Mouse (Mus musculus) midbrain, embryonic 14.5 days (tissue): ENCODE measurements at regions not wholly inside any gene's neighbourhood (a gene's known extent, or its start where the extent isn't known, plus 50 kb on each side); places are given as distances from the start of the nearest gene placed in this dataset.

Experiments used
- ATAC-seq: fragments of 200-750 bp; cut with Nextera tagmentation; 2 replicates; pipeline ENCODE4 v1.8.0; 2017; ENCODE audit warnings: moderate number of reproducible peaks, moderate library complexity; ENCODE audit not compliant: low FRiP score, low TSS enrichment
- DNase-seq: peaks from one replicate; pipeline ENCODE4 v3.0.0-alpha.2; 2015
- H3K27ac ChIP-seq: fragments of 300-500 bp; sonication (generic); replicated peaks from 2 replicates; pipeline ENCODE4 v1.5.1; 2014; ENCODE audit warnings: mild to moderate bottlenecking, low read depth, low read length, moderate library complexity
- H3K27me3 ChIP-seq: fragments of 300-500 bp; sonication (generic); 2 replicates; pipeline ENCODE4 v1.6.1; 2014; ENCODE audit warnings: low read length, control low read depth, mixed read lengths; ENCODE audit not compliant: control insufficient read depth, insufficient read depth
- H3K36me3 ChIP-seq: fragments of 300-500 bp; sonication (generic); 2 replicates; pipeline ENCODE4 v1.6.1; 2014; ENCODE audit warnings: low read length, control low read depth; ENCODE audit not compliant: control insufficient read depth, insufficient read depth
- H3K4me1 ChIP-seq: fragments of 300-500 bp; sonication (generic); 2 replicates; pipeline ENCODE4 v1.6.1; 2014; ENCODE audit warnings: mild to moderate bottlenecking, antibody characterized with exemption, low read length, control low read depth; ENCODE audit not compliant: control insufficient read depth, insufficient read depth
- H3K4me2 ChIP-seq: fragments of 300-500 bp; sonication (generic); 2 replicates; pipeline ENCODE4 v1.6.1; 2014; ENCODE audit warnings: mild to moderate bottlenecking, low read length, moderate library complexity
- H3K4me3 ChIP-seq: fragments of 300-500 bp; sonication (generic); replicated peaks from 2 replicates; pipeline ENCODE4 v1.5.1; 2014; ENCODE audit warnings: low read depth, low read length
- H3K9ac ChIP-seq: fragments of 300-500 bp; sonication (generic); replicated peaks from 2 replicates; pipeline ENCODE4 v1.6.1; 2014; ENCODE audit warnings: mild to moderate bottlenecking, low read length, moderate library complexity
- H3K9me3 ChIP-seq: fragments of 300-500 bp; sonication (generic); 2 replicates; pipeline ENCODE4 v1.6.1; 2016; ENCODE audit warnings: low read length, control low read depth, mixed read lengths; ENCODE audit not compliant: control insufficient read depth
- WGBS: fragments of 180-500 bp; shearing (Covaris S2); extraction: QIAGEN DNeasy Blood & Tissue Kit; methylation state at CpG from one replicate; pipeline ENCODE4 v1.1.7; 2014; 5-methylcytosine and 5-hydroxymethylcytosine counted together

GRCm38 (mm10) chr4:119018573-119018972, 57.2 kb downstream of the Lao1 start:
- ATAC-seq (no peak), DNase-seq (no peak)
- H3K27ac ChIP-seq, result no peak overlapping the region
- H3K4me1 ChIP-seq, result peaks cover 6% of the 10 kb centered on the region; the same call in 1 of the 2 replicates
- H3K9me3 ChIP-seq, result no peaks in the 10 kb centered on the region
- H3K9ac ChIP-seq, result no peak overlapping the region
- H3K27me3 ChIP-seq, result no peaks in the 10 kb centered on the region
- H3K4me2 ChIP-seq, result no peak overlapping the region
- H3K4me3 ChIP-seq, result no peak overlapping the region
- 68% methylated on average over 6 of the region's 6 CpGs for WGBS
- no peaks in the 10 kb centered on the region for H3K36me3 ChIP-seq

- Histone ChIP-seq H3K27me3 (no peaks in the 10 kb centered on the region), H3K9me3 (no peaks in the 10 kb centered on the region), H3K4me3 (no peak overlapping the region), H3K4me2 (peak overlapping the region; percentile 25), H3K9ac (0 out of 2 replicates have a peak overlapping the region, but pooled peaks have one; percentile 23), H3K36me3 (no peaks in the 10 kb centered on the region), H3K4me1 (peaks cover 6% of the 10 kb centered on the region; the same call in 1 of the 2 replicates), H3K27ac (no peak overlapping the region)
- DNase-seq, result peak; percentile 65
- 49% methylated on average over 12 of the region's 12 CpGs for WGBS
- ATAC-seq, result no peak
Measured at GRCm38 (mm10) chr4:119019013-119019781, 57.8 kb downstream of the Lao1 start.

GRCm38 (mm10) chr4:119022338-119022737, 61.0 kb downstream of the Lao1 start:
- Histone ChIP-seq H3K36me3 (no peaks in the 10 kb centered on the region), H3K27me3 (no peaks in the 10 kb centered on the region), H3K4me2 (no peak overlapping the region), H3K27ac (0 out of 2 replicates have a peak overlapping the region, but pooled peaks have one; percentile 20), H3K9ac (no peak overlapping the region), H3K4me1 (peaks cover 6% of the 10 kb centered on the region; the same call in 1 of the 2 replicates), H3K9me3 (no peaks in the 10 kb centered on the region), H3K4me3 (no peak overlapping the region)
- no peak for DNase-seq
- no peak for ATAC-seq
- WGBS, result 72% methylated on average over 6 of the region's 6 CpGs

GRCm38 (mm10) chr4:119026237-119026861, 65.0 kb downstream of the Lao1 start:
- H3K4me2 ChIP-seq, result no peak overlapping the region
- no peaks in the 10 kb centered on the region for H3K9me3 ChIP-seq
- H3K27me3 ChIP-seq, result no peaks in the 10 kb centered on the region
- no peaks in the 10 kb centered on the region for H3K4me1 ChIP-seq
- no peak overlapping the region for H3K4me3 ChIP-seq
- H3K9ac ChIP-seq, result no peak overlapping the region
- 12% methylated on average over 5 of the region's 5 CpGs for WGBS
- DNase-seq (no peak), ATAC-seq (no peak)
- H3K36me3 ChIP-seq, result no peaks in the 10 kb centered on the region
- H3K27ac ChIP-seq, result no peak overlapping the region

GRCm38 (mm10) chr4:119028208-119028821, 66.9 kb downstream of the Lao1 start:
- Histone ChIP-seq H3K27me3 (no peaks in the 10 kb centered on the region), H3K27ac (no peak overlapping the region), H3K36me3 (no peaks in the 10 kb centered on the region), H3K4me1 (no peaks in the 10 kb centered on the region), H3K9me3 (no peaks in the 10 kb centered on the region), H3K4me3 (no peak overlapping the region), H3K4me2 (no peak overlapping the region), H3K9ac (no peak overlapping the region)
- WGBS, result 64% methylated on average over 8 of the region's 8 CpGs
- DNase-seq (no peak), ATAC-seq (no peak)

GRCm38 (mm10) chr4:119029091-119029490, 67.7 kb downstream of the Lao1 start:
- ATAC-seq, result no peak
- H3K9ac ChIP-seq, result no peak overlapping the region
- H3K9me3 ChIP-seq, result no peaks in the 10 kb centered on the region
- H3K27me3 ChIP-seq, result no peaks in the 10 kb centered on the region
- no peak overlapping the region for H3K4me3 ChIP-seq
- DNase-seq, result no peak
- H3K4me2 ChIP-seq, result no peak overlapping the region
- H3K27ac ChIP-seq, result no peak overlapping the region
- H3K36me3 ChIP-seq, result no peaks in the 10 kb centered on the region
- 70% methylated on average over 7 of the region's 7 CpGs for WGBS
- H3K4me1 ChIP-seq, result no peaks in the 10 kb centered on the region

- Histone ChIP-seq H3K4me1 (no peaks in the 10 kb centered on the region), H3K9ac (no peak overlapping the region), H3K36me3 (no peaks in the 10 kb centered on the region), H3K27ac (no peak overlapping the region), H3K27me3 (no peaks in the 10 kb centered on the region), H3K9me3 (no peaks in the 10 kb centered on the region), H3K4me3 (no peak overlapping the region), H3K4me2 (no peak overlapping the region)
- no peak for ATAC-seq
- DNase-seq, result no peak
- 86% methylated on average over 6 of the region's 6 CpGs for WGBS
Measured at GRCm38 (mm10) chr4:119029735-119030134, 68.4 kb downstream of the Lao1 start.

- H3K27me3 ChIP-seq, result no peaks in the 10 kb centered on the region
- no peak overlapping the region for H3K9ac ChIP-seq
- no peak overlapping the region for H3K4me3 ChIP-seq
- ATAC-seq, result no peak
- H3K4me2 ChIP-seq, result no peak overlapping the region
- no peak for DNase-seq
- H3K27ac ChIP-seq, result no peak overlapping the region
- H3K36me3 ChIP-seq, result no peaks in the 10 kb centered on the region
- no peaks in the 10 kb centered on the region for H3K4me1 ChIP-seq
- no peaks in the 10 kb centered on the region for H3K9me3 ChIP-seq
- whole genome bisulfite sequencing, result 37% methylated on average over 5 of the region's 5 CpGs
Measured at GRCm38 (mm10) chr4:119030865-119031264, 69.5 kb downstream of the Lao1 start.
